In the genomic region with DNA sequence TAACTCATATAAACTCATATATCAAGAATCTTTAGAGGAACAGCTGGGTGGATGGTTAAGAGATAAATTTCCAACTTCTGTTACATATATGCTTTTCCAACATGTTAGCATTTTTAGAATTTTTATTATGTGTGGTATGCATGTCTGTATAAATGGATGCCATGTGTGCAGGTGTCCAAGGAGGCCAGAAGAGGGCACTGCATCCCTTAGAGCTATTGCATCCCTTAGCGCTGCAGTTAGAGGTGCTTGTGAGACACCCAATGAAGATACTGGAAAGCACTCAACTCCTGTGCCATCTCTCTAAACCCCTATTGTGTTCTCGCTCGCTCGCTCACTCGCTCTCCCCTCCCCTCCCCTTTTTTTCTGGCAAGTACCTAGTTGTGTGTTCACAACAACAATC, we compare ENCODE assay signal across 9 mouse cellular contexts. TPM values are rescaled to one million over a fixed set of nuclear protein-coding genes. Genes with fewer than 3 reads are reported as not detected.
DNase-seq lines count a peak whose midpoint lies in the region; ATAC-seq and TF ChIP-seq lines count a peak whose summit lies in the region.
"Had no signal": no experiment of that assay in that cellular context is flagged by ENCODE, and none has a peak within 500 bp of the region (broad histone marks: within the 10 kb centered on the region; RNA-seq: fewer than 3 reads in every experiment).

No protein-coding gene starts in this region.

- no peak overlapping the region for H3K4me3 ChIP-seq in cerebellum, adult 2 months (replicated peaks; ENCODE audit: insufficient read depth, low read depth, low read length)
- no peak overlapping the region for H3K4me3 ChIP-seq in liver, embryonic 11.5 days (ENCODE audit: low read depth, low read length)
- H3K4me3 ChIP-seq in cortical plate, adult 2 months (ENCODE audit: insufficient read depth, low read length), result no peak overlapping the region
- H3K4me3 ChIP-seq: hindbrain, embryonic 15.5 days had no signal

- no peaks in the 10 kb centered on the region for H3K36me3 ChIP-seq in liver, embryonic 11.5 days (ENCODE audit: control insufficient read depth, insufficient read depth, low read length)

- no peak for TF ChIP-seq POLR2A in cerebellum, adult 2 months (IDR thresholded peaks at IDR 0.05; ENCODE audit: borderline replicate concordance, insufficient read depth, low read length)
- TF ChIP-seq POLR2A in cortical plate, adult 2 months (IDR thresholded peaks at IDR 0.05; ENCODE audit: extremely low read depth, insufficient read depth, low read length), result no peak

- DNase-seq in cerebellum, adult 2 months, result no peak
- DNase-seq in liver, result peak; percentile 26
- no peak for DNase-seq in liver, embryonic 11.5 days (ENCODE audit: low spot score)
- DNase-seq in naive thymus-derived CD4-positive, alpha-beta T cell, adult 2 months (ENCODE audit: low read depth), result peak; percentile 33
- no peak for DNase-seq in gastrocnemius, adult 18-20 months (ENCODE audit: low spot score)
- DNase-seq in gastrocnemius, postnatal 10 days, result no peak

- H3K9ac ChIP-seq in liver, embryonic 11.5 days (ENCODE audit: low read depth, low read length), result no peak overlapping the region
- H3K9ac ChIP-seq: hindbrain, embryonic 15.5 days had no signal

- no peak overlapping the region for H3K4me2 ChIP-seq in liver, embryonic 11.5 days
- H3K4me2 ChIP-seq: hindbrain, embryonic 15.5 days had no signal

- no peak overlapping the region for H3K27ac ChIP-seq in cerebellum, adult 2 months (ENCODE audit: insufficient read depth, low read length)
- H3K27ac ChIP-seq in liver, embryonic 11.5 days (ENCODE audit: low read depth, low read length), result no peak overlapping the region
- H3K27ac ChIP-seq in cortical plate, adult 2 months (ENCODE audit: insufficient read depth, low read length), result no peak overlapping the region
- H3K27ac ChIP-seq: hindbrain, embryonic 15.5 days had no signal

- ATAC-seq in cerebellum, adult (ENCODE audit: insufficient number of reproducible peaks, low FRiP score, low TSS enrichment), result no peak
- ATAC-seq in liver, embryonic 11.5 days (replicated peaks; ENCODE audit: low FRiP score), result no peak

- 43% methylated on average over 5 of the region's 5 CpGs for WGBS in cerebellum, adult 2 months
- 69% methylated on average over 5 of the region's 5 CpGs for WGBS in liver, embryonic 11.5 days

- no peaks in the 10 kb centered on the region for H3K4me1 ChIP-seq in cerebellum, adult 2 months (ENCODE audit: control insufficient read depth, insufficient read depth, low read length)
- no peaks in the 10 kb centered on the region for H3K4me1 ChIP-seq in liver, embryonic 11.5 days (replicated peaks; ENCODE audit: control insufficient read depth, insufficient read depth, low read length)
- no peaks in the 10 kb centered on the region; the same call in 1 of the 2 replicates for H3K4me1 ChIP-seq in cortical plate, adult 2 months (ENCODE audit: control insufficient read depth, insufficient read depth, low read length)

- TF ChIP-seq CTCF in cerebellum, adult 2 months (IDR thresholded peaks at IDR 0.05; ENCODE audit: borderline replicate concordance, insufficient read depth, low read depth, low read length), result peak; percentile 60; the same call in 1 of the 2 replicates
- peak; percentile 48 for TF ChIP-seq CTCF in cortical plate, adult 2 months (IDR thresholded peaks at IDR 0.05; ENCODE audit: extremely low read depth, insufficient read depth, low read length)

- no peaks in the 10 kb centered on the region for H3K9me3 ChIP-seq in liver, embryonic 11.5 days (ENCODE audit: control insufficient read depth, low read length)
- H3K9me3 ChIP-seq: hindbrain, embryonic 15.5 days had no signal

- no peaks in the 10 kb centered on the region for H3K27me3 ChIP-seq in cerebellum, adult 2 months (ENCODE audit: control insufficient read depth, insufficient read depth, low read length)
- H3K27me3 ChIP-seq in liver, embryonic 11.5 days (replicated peaks; ENCODE audit: control insufficient read depth, insufficient read depth, low read length), result no peaks in the 10 kb centered on the region
- H3K27me3 ChIP-seq: hindbrain, embryonic 15.5 days had no signal

RNA-seq across cellular contexts. Expression of gene Sec61a2, which starts 4.9 kb away (rescaled TPM):
- polyA plus RNA-seq in cerebellum, adult 2 months (2012; rRNA removed), result 119 and 123 TPM in 2 replicates
- 48.1 and 51.8 TPM in 2 replicates for polyA plus RNA-seq in liver, embryonic 11.5 days (2014; fragmentation: Nextera tagmentation; extraction: Ambion mirVana)
- polyA plus RNA-seq in cortical plate, adult 2 months (2012; rRNA removed), result 171 and 187 TPM in 2 replicates
- 10 to 100 TPM; 29.4 to 31.9 TPM for total RNA-seq in gastrocnemius, adult 18-20 months (2021)
- total RNA-seq in gastrocnemius, postnatal 10 days (2021), result 10 to 100 TPM; 35.1 to 40.6 TPM

RNA-seq across cellular contexts. Expression of gene Gm13199, which starts 37.4 kb away (rescaled TPM):
- polyA plus RNA-seq in cerebellum, adult 2 months (2012; rRNA removed), result 8.8 and 9.5 TPM in 2 replicates
- 2.0 TPM in 2 replicates for polyA plus RNA-seq in liver, embryonic 11.5 days (2014; fragmentation: Nextera tagmentation; extraction: Ambion mirVana)
- polyA plus RNA-seq in cortical plate, adult 2 months (2012; rRNA removed), result 4.9 and 6.5 TPM in 2 replicates
- not detected for total RNA-seq in gastrocnemius, adult 18-20 months (2021)
- under 1 TPM in 1 of 2 experiments, not detected in 1; 0.43 TPM for total RNA-seq in gastrocnemius, postnatal 10 days (2021)

RNA-seq across cellular contexts. Expression of gene Dhtkd1, which starts 42.4 kb away (rescaled TPM):
- polyA plus RNA-seq in cerebellum, adult 2 months (2012; rRNA removed), result 7.2 and 9.5 TPM in 2 replicates
- 3.5 and 4.8 TPM in 2 replicates for polyA plus RNA-seq in liver, embryonic 11.5 days (2014; fragmentation: Nextera tagmentation; extraction: Ambion mirVana)
- polyA plus RNA-seq in cortical plate, adult 2 months (2012; rRNA removed), result 8.6 and 9.0 TPM in 2 replicates
- 1 to 10 TPM; 1.7 to 2.6 TPM for total RNA-seq in gastrocnemius, adult 18-20 months (2021)
- 1 to 10 TPM; 1.3 to 2.2 TPM for total RNA-seq in gastrocnemius, postnatal 10 days (2021)

RNA-seq across cellular contexts. Expression of gene Upf2, which starts 51.1 kb away (rescaled TPM):
- polyA plus RNA-seq in cerebellum, adult 2 months (2012; rRNA removed), result 19.3 and 21.8 TPM in 2 replicates
- 10.4 and 10.7 TPM in 2 replicates for polyA plus RNA-seq in liver, embryonic 11.5 days (2014; fragmentation: Nextera tagmentation; extraction: Ambion mirVana)
- 19.0 and 20.8 TPM in 2 replicates for polyA plus RNA-seq in cortical plate, adult 2 months (2012; rRNA removed)
- 10 to 100 TPM; 29.0 to 29.4 TPM for total RNA-seq in gastrocnemius, adult 18-20 months (2021)
- total RNA-seq in gastrocnemius, postnatal 10 days (2021), result 10 to 100 TPM; 12.9 to 15.9 TPM

RNA-seq across cellular contexts. Expression of gene Cdc123, which starts 55.2 kb away (rescaled TPM):
- polyA plus RNA-seq in cerebellum, adult 2 months (2012; rRNA removed), result 136 and 142 TPM in 2 replicates
- 278 and 298 TPM in 2 replicates for polyA plus RNA-seq in liver, embryonic 11.5 days (2014; fragmentation: Nextera tagmentation; extraction: Ambion mirVana)
- 118 and 126 TPM in 2 replicates for polyA plus RNA-seq in cortical plate, adult 2 months (2012; rRNA removed)
- 10 to 100 TPM; 74.5 to 76.7 TPM for total RNA-seq in gastrocnemius, adult 18-20 months (2021)
- total RNA-seq in gastrocnemius, postnatal 10 days (2021), result 10 to 100 TPM; 84.0 to 89.2 TPM

Comparison
In these comparisons a context has a peak if more than half of its experiments do, and no peak if none do; other contexts are left out.
1. DNase-seq: peak in liver (single experiment) and naive thymus-derived CD4-positive, alpha-beta T cell, adult 2 months (single experiment); none in cerebellum, adult 2 months (0 of 2), liver, embryonic 11.5 days (single experiment), gastrocnemius, adult 18-20 months (single experiment) and gastrocnemius, postnatal 10 days (single experiment).